Mouse (Mus musculus) layer of hippocampus, adult 2 months (tissue): ENCODE measurements at regions not wholly inside any gene's neighbourhood (a gene's known extent, or its start where the extent isn't known, plus 50 kb on each side); places are given as distances from the start of the nearest gene placed in this dataset.
A peak's percentile ranks its signal among the peaks of the same experiment; 100 is the strongest.

Source experiments
- DNase-seq, 2 experiments: peaks; one replicate each; pipeline ENCODE4 v3.0.0; 2022; ENCODE audit warnings: low spot score in 2 of 2
- H3K27ac ChIP-seq: fragments of 200-600 bp; 2 replicates; pipeline ENCODE4 v1.8.1; 2022
- H3K4me3 ChIP-seq: fragments of 200-600 bp; 2 replicates; pipeline ENCODE4 v1.8.1; 2022; ENCODE audit warnings: mild to moderate bottlenecking
- CTCF ChIP-seq: fragments of 200-600 bp; conservative IDR thresholded peaks from 2 replicates; pipeline ENCODE4 v1.8.1; 2022; ENCODE audit warnings: antibody characterized with exemption, mild to moderate bottlenecking, moderate library complexity

DNA sequence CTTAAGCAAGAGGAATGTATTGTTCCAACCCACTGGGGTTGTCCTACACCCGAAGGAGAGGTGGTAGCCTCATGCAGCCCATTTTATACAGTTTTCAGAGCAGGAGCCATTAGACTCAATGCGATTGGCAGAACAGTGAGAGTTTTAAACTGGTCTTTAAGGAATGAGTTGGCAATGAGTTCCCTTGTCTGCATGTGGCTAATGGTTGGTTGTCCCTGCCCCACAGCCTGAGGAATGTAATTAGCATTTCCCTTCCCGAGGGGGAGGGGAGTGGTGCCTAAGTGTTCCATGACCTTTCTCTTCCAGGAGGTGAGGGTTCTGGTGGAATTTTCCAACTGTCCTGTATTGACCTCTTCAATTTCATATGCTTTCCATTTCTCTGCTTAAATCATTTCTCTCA lies 1137.9 kb downstream of the Pla2g4a start:
- DNase-seq: no peak
- TF ChIP-seq CTCF: no peak
- Histone ChIP-seq H3K4me3 (no peak overlapping the region), H3K27ac (no peak overlapping the region)

DNA sequence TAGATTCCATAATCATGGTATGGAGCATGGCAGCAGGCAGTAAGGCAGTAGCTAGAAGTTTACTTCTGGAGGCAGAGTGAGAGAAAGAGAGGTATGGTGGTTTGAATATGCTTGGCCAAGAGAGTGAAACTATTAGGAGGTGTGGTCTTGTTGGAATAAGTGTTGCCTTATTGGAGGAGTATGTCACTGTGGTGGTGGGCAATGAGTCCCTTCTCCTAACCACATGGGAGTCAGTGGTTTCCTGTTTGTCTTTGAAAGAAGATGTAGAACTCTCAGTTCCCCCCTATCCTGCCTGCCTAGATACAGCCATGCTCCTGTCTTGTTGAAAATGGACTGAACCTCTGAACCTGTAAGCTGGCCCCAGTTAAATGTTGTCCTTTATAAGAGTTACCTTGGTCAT lies 1152.4 kb downstream of the Pla2g4a start:
- H3K27ac ChIP-seq: no peak overlapping the region
- TF ChIP-seq CTCF: no peak
- no peak overlapping the region for H3K4me3 ChIP-seq
- DNase-seq: no peak

GRCm38 (mm10) chr1:148797110-148797509 lies 1164.0 kb downstream of the Pla2g4a start:
- H3K27ac ChIP-seq: no peak overlapping the region
- TF ChIP-seq CTCF: no peak
- H3K4me3 ChIP-seq: no peak overlapping the region
- DNase-seq: no peak

GRCm38 (mm10) chr1:148750806-148751205 lies 1210.3 kb downstream of the Pla2g4a start:
- no peak overlapping the region for H3K4me3 ChIP-seq
- peak; percentile 2 to 11 for DNase-seq
- H3K27ac ChIP-seq: no peak overlapping the region
- TF ChIP-seq CTCF: no peak

DNA sequence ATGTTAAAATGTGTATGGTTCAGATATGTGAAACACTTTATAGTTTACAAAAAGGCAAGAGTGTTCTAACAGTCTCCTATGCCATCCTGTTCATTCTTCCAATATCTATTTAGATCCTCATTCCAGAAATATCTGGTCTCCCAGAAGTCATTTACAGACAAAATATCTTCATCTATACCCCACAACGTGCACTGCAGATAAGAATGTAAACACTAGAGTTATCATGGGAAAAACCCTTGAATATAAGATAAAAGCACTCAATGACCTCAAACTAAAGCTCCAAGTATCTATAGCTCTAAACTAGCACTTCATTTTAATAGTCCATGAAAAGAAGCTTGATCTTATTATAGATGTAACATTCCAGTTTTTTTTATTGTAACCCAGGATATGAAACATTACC lies 1239.0 kb downstream of the Pla2g4a start:
- H3K27ac ChIP-seq: no peak overlapping the region
- TF ChIP-seq CTCF: no peak
- no peak for DNase-seq
- no peak overlapping the region for H3K4me3 ChIP-seq

DNA sequence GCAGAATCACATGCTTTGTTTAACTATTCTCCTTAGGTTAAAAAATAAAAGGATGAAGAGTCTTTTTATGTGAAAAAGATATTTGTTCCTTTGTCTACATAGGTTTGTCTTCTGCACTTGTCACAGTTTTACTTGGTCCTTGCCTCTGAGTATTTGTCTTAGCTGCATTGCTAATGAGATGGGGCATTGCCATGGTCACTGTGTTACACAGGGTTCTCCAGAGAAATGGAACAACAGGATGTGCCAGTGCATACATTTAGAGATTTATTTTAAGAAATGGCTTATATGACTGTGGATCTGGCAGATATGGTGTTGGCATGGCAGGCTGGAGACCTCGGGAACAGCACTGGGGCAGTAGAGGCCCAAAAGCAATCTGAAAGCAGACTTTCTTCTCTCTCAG lies 1239.7 kb downstream of the Pla2g4a start:
- no peak for DNase-seq
- Histone ChIP-seq H3K27ac (no peak overlapping the region), H3K4me3 (no peak overlapping the region)
- TF ChIP-seq CTCF: no peak

DNA sequence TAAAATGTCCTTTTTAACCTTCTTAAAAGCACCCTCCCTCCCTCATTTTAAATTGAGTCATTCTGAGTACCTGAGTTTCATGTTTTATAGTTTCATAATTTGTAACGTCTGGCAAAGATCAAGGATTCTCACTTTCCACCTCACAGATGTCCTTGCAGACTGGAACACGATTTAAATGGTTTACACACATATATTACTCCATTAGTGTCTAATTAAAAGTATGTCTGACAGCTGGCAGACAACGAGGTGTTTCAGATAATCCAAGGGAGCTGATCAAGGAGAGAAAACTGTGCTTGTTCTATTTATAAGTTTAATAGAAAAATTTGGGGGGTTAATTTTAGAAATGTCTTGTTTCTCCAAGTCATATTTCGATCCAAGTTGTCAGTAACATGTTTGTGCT lies 1240.1 kb downstream of the Pla2g4a start:
- Histone ChIP-seq H3K4me3 (no peak overlapping the region), H3K27ac (no peak overlapping the region)
- DNase-seq: no peak
- no peak for TF ChIP-seq CTCF

DNA sequence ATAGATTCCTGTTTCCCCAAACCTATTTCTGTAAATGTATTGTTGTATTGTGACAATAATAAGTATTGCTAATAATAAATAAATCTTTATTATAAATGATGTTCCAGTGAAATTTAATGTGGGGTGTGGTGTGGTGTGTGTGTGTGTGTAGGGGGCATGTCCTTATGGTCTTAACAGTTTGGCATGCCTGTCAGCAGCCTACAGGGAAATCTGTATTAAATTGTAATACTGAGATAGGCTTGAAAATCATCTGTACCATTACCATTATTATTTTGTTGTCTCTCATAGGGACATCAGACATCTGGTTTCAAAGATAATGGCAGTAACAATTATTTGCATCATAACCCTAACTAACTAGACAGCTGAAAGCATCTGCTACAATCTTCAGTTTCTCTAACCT lies 1253.0 kb downstream of the Pla2g4a start:
- no peak for DNase-seq
- no peak overlapping the region for H3K4me3 ChIP-seq
- no peak overlapping the region for H3K27ac ChIP-seq
- no peak for TF ChIP-seq CTCF

- no peak for TF ChIP-seq CTCF
- H3K4me3 ChIP-seq: no peak overlapping the region
- no peak for DNase-seq
- H3K27ac ChIP-seq: no peak overlapping the region
Observed at GRCm38 (mm10) chr1:148707657-148708056, 1253.4 kb downstream of the Pla2g4a start.

DNA sequence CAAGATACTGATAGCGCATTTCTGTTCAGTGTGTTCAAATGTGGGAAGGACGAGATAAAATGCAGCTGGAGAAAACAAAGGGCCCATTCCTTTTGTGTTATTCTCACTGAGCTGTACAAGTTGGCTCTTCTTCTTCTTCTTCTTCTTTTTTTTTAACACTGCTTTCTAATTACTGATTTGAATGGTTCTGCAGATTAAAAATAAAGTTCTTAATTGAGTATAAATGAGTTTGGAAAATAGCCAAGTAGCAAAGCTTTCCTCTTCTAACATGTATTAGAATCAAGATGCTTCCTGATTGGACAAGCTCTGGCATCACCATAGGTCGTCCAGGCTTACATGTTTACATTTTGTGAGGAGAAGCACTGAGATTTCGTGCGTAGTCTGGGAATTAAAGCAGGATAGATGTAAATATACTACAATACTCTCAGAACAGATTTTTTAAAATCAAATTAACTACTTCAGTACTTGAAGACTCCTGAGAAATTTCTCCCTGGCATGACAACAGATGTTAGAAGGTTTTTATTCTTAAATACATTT lies 1254.8 kb downstream of the Pla2g4a start:
- no peak for TF ChIP-seq CTCF
- DNase-seq: no peak
- Histone ChIP-seq H3K27ac (no peak overlapping the region), H3K4me3 (no peak overlapping the region)

DNA sequence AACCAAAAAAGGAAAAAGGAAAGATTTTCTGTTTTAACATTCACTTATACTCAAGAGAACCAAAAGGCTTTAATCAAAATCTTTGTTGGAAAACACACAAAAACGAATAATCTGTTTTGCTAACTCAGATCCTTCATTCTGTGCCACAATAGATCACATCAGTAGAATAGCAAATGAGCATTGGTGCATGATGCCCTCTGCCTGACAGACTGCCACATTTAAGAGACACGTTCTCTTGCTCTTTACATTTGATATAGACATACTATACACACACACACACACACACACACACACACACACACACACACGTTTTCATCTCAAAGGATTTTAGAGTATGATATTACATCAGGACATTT lies 1260.5 kb downstream of the Pla2g4a start:
- no peak for TF ChIP-seq CTCF
- H3K27ac ChIP-seq: no peak overlapping the region
- no peak for DNase-seq
- no peak overlapping the region for H3K4me3 ChIP-seq

DNA sequence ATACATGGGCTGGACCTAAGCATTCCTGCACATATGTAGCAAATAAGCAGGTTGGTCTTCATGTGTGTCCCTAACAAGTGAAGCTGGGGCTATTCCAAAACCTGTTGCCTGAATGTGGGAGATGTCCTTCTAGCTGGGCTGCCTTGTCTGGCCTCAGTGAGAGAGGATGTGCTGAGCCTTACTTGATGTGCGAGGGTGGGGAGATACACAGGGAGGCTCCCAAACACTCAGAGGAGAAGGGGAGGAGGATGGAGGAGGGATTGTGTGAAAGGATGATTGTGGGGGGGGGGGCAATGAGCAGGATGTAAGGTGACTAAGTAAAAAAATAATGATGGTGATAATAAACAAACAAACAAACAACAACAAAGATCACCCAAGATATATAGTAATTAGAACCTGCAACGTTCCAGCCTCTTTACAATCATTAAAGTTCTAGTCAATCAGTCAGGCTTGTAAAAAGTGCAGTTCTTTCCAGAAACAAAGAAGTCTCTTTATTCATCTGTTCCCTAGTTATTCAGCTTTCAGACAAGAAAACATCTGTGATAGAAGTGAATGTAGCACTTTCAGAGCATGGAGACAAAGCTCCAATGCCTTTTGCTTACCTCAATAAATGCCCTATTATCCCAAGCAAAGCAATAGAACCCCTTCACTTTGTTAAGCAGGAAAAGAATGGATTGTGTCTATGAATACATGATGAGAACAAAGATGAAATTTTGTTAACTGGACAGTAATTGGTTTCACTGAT lies 1261.1 kb downstream of the Pla2g4a start:
- no peak for DNase-seq
- no peak for TF ChIP-seq CTCF
- Histone ChIP-seq H3K4me3 (no peak overlapping the region), H3K27ac (no peak overlapping the region)

DNA sequence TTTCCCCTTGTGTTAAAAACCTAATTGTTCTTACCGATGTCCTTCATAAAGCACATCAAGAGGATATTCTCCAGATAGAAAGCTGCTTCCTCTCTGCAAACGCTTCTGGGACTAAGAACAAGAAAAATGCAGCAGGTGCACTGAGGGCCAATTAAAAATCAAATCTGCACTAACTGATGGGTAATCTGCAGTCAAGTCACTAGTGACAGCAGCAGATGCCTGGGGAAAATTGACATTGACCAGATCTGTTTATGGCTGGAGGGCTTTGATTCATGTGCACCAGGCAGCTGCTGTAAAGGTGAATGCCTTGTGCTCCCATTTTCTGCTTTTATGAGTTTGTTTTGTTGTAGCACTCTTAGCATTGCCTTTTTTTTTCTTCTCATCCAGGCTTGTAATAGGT lies 1271.0 kb downstream of the Pla2g4a start:
- DNase-seq: no peak
- no peak for TF ChIP-seq CTCF
- no peak overlapping the region for H3K27ac ChIP-seq
- no peak overlapping the region for H3K4me3 ChIP-seq

- no peak for DNase-seq
- no peak overlapping the region for H3K27ac ChIP-seq
- TF ChIP-seq CTCF: no peak
- H3K4me3 ChIP-seq: no peak overlapping the region
Observed at GRCm38 (mm10) chr1:148689618-148690017, 1271.5 kb downstream of the Pla2g4a start.
